Mouse (Mus musculus): ENCODE results near the gene Eif3c. TPM values are rescaled to one million over a fixed set of nuclear protein-coding genes. Genes with fewer than 3 reads are reported as not detected.
A peak's percentile ranks its signal among the peaks of the same experiment; 100 is the strongest.

Gene Eif3c
- polyA plus RNA-seq, 1 experiment = 118 TPM

GRCm38 (mm10) chr7:126582759-126583158, 16.5 kb upstream of the Eif3c start:
- TF ChIP-seq GATA1 (IDR thresholded peaks at IDR 0.05; ENCODE audit: low read length) = no peak

GRCm38 (mm10) chr7:126581661-126582060, 15.4 kb upstream of the Eif3c start:
- no peak for TF ChIP-seq GATA1 (IDR thresholded peaks at IDR 0.05; ENCODE audit: low read length)

DNA sequence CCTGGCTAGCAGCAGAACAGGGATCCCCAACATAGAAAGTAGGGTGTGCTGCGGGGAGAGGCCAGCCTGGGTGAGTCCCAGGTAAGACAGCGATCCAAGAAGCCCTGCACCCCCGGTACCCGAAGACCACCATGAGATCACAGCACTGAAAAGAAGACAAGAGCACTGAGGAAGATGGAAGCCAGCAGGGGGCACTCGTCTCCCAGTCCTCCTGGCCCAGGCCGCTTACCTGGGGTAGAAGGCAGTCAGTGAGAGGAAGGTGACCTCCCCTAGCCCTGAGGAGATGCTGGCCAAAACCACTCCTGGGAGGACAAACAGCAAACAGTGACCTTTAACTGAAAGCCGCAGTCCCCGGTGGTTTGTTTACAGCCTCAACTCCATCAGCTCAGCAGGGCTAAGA, 13.0 kb upstream of the Eif3c start:
- TF ChIP-seq GATA1 (IDR thresholded peaks at IDR 0.05; ENCODE audit: low read length) = no peak

DNA sequence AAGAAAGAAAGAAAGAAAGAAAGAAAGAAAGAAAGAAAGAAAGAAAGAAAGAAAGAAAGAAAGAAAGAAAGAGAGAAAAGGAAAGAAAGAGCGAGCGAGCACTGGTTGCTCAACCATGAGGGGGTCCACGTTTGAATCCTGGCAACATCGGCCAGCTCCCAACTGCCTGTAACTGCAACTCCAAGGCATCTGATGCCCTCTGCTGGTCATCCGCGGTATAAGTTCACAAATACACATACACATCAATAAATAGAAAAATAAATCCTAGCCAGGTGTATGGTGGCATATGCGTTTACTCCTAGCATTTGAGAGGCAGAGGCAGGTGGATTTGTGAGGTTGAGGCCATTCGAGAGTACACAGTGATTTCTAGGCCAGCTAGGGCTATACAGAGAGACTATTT, 10.7 kb upstream of the Eif3c start:
- no peak for TF ChIP-seq GATA1 (IDR thresholded peaks at IDR 0.05; ENCODE audit: low read length)

DNA sequence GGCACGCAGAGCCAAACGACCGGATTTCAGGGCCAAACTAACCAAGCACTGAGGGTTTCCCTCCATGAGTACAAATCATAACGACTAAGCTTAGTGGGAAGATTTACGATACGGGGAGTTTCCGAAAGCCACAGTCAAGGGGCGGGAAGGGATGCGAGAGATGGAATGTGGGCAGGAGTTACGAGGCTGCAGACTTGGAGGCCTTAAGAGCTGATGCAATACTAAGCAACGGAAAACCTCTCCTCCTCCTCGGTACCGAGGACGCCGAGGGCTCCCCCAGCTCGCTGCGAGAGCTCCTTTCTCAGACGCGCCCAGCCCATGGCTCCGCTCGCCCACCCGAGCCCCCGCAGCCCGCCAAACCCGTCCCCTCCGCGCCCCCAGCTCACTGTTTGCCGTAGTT, 518 bp downstream of the Eif3c start:
- TF ChIP-seq GATA1 (IDR thresholded peaks at IDR 0.05; ENCODE audit: low read length) = no peak

GRCm38 (mm10) chr7:126556635-126557034, 9.6 kb downstream of the Eif3c start:
- TF ChIP-seq GATA1 (IDR thresholded peaks at IDR 0.05; ENCODE audit: low read length) = no peak

- no peak for TF ChIP-seq GATA1 (IDR thresholded peaks at IDR 0.05; ENCODE audit: low read length)
These were observed 11.4 kb downstream of the Eif3c start for GRCm38 (mm10) chr7:126554796-126555195.

- TF ChIP-seq GATA1 (IDR thresholded peaks at IDR 0.05; ENCODE audit: low read length) = no peak
These were observed 20.6 kb downstream of the Eif3c start for GRCm38 (mm10) chr7:126545631-126546030.

- no peak for TF ChIP-seq GATA1 (IDR thresholded peaks at IDR 0.05; ENCODE audit: low read length)
These were observed 24.6 kb downstream of the Eif3c start for GRCm38 (mm10) chr7:126541661-126542060.

GRCm38 (mm10) chr7:126537820-126538585, 28.2 kb downstream of the Eif3c start:
- no peak for TF ChIP-seq GATA1 (IDR thresholded peaks at IDR 0.05; ENCODE audit: low read length)

- TF ChIP-seq GATA1 (IDR thresholded peaks at IDR 0.05; ENCODE audit: low read length) = no peak
These were observed 29.7 kb downstream of the Eif3c start for GRCm38 (mm10) chr7:126536466-126536865.

DNA sequence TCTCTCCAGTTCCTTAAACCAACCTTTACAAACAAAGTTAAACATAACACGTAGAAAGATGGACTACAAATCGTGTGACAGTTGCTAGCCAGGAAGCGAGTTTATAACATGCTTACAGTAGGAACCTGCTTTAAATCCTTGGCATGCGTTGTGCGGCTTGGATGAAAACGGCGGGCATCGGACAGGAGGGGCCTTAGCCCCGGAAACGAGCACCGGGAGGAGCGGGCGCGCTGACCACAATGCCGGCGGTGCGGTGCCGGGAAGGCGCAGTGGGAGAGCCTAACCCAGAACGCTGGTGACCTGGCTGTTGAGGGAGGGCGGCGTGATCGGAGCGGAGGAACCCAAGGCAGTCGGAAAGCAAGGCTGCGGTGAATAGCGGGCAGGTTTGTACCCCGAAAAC, 30.4 kb downstream of the Eif3c start:
- no peak for TF ChIP-seq GATA1 (IDR thresholded peaks at IDR 0.05; ENCODE audit: low read length)

- TF ChIP-seq GATA1 (IDR thresholded peaks at IDR 0.05; ENCODE audit: low read length) = no peak
These were observed 32.8 kb downstream of the Eif3c start for GRCm38 (mm10) chr7:126533434-126533833.

DNA sequence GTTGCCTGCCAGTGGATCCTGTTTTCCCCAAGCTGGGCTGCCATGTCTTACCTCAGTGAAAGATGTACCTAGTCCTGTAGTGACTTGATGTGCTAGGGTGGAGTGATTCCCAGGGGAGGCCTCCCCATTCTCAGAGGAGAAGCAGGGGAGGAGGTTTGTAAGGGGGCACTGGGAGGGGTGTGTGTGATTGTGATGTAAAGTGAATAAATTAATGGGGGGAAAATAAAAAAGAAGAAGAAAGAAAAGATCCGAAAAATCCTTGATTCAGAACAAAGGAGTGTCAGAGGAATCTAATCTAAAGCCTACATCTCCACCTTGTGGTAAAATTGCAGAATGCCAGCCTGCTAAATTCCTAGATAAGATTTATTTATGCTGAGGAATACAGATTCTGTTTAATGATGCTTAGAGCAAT, 38.0 kb downstream of the Eif3c start:
- peak; percentile 52 for TF ChIP-seq GATA1 (IDR thresholded peaks at IDR 0.05; ENCODE audit: low read length)

DNA sequence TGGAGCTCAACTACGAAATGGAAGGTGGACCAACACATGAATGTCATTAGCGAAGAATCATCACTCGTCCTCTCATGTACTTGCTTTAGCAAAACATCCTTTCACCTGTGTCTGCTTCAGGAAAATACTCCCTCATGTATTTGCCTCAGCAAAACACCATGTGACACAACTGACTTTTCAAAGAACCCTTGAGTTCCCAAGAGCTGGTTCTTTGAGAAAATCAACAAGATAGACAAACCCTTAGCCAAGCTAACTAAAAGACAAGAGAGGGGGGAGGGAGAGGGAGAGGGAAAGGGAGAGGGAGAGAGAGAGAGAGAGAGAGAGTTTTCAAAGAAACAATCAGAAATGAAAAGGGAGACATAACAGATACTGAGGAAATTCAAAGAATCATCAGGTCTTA, 42.9 kb downstream of the Eif3c start:
- TF ChIP-seq GATA1 (IDR thresholded peaks at IDR 0.05; ENCODE audit: low read length) = no peak

DNA sequence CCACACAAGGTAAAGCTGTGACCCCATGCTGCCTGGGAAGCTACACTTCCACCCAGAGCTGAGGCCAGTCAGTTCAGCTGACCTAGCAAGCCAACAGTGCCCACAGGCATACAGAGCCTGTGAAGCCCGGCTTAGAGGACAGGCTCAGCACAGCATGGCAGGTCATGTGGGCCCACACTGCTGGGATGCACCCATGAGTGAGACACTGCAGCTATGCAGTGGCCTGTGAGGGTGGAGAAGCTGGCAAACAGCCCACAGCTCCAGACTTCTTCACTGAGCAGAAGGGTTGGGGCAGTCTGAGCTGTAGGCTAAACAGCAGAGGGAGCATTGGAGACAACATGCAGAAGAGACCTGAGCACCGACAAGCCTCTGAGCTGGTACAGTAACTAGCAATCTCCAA, 46.7 kb downstream of the Eif3c start:
- TF ChIP-seq GATA1 (IDR thresholded peaks at IDR 0.05; ENCODE audit: low read length) = no peak

DNA sequence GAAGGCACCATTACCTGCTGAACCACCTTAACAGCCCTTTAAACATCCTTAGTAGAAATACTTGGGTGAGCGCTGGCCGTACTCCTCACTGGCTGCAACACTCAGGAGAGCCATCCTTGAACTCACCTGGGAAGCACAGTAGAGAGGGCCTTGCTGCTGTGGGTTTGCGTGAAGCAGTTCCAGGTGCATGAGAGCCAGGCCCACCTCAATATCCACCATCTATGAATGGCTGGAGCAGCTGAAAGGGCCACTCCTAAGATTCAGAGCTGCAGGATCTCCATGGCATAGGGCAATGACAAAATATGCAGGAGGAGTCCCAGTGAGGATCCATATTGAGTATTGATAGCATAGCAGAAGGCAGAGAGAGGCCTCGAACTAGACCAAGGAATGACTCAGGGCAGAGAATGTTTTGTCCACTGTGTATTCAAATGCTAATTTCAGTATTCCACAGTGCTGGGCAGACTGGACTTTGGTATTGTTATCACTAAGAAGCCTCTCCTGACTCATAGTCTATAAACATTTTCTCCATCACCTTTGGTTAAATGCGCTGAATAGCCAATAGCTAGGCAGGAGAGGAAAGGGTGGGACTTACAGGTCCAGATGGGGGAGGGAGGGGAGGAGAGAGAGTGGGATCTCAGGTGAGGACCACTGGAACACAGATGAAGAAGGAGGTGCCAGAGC, 47.8 kb downstream of the Eif3c start:
- no peak for TF ChIP-seq GATA1 (IDR thresholded peaks at IDR 0.05; ENCODE audit: low read length)

All from G1E-ER4 (cell line).